Mouse (Mus musculus): ENCODE data around the gene Kcnk3.

- TF ChIP-seq CHD2 (IDR thresholded peaks at IDR 0.05; ENCODE audit: low read depth, low read length), result no peak
- TF ChIP-seq ZNF384 (IDR thresholded peaks at IDR 0.05; ENCODE audit: low read depth, low read length), result no peak
Measured at GRCm38 (mm10) chr5:30603926-30604325, 16.0 kb downstream of the Kcnk3 start.
